Mouse (Mus musculus) heart, postnatal 14 days (tissue): ENCODE data around the gene Shank2. TPM values are rescaled to one million over a fixed set of nuclear protein-coding genes. Genes with fewer than 3 reads are reported as not detected.

Source experiments
- DNase-seq, 2 experiments: peaks; one replicate each; pipeline ENCODE4 v3.0.0; 2021 to 2022
- intact Hi-C: fragments of 180-260 bp; cut with DNase I; formaldehyde crosslinking; loops from one replicate; pipeline ENCODE4 v1.15.1; 2025
- total RNA-seq, 2 experiments: library from RNA; stranded (reverse); gene quantifications; 2 replicates each; pipeline ENCODE4 v1.2.3; 2021

Shank2 gene
- total RNA-seq, 2 experiments from 2014 or later, result 0.44 to 0.65 TPM

DNA sequence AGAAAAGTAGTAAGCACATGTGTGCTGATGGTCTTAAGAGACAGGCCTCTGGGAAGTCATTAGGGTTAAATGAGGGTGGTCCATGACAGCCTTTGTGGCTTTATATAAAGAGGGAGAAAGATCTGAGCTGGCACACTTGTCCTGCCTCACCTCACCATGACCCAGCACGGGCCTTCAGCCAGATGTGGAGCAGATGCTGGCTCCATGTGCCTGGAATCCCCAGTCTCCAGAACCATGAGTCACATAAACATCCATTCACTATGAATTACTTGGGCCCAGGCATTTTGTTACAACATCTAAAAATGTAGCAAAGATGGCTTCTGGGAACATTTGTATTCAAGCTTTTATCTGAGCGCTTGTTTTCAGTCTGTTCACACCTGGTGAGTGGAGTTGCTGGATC, 297.6 kb downstream of the Shank2 start:
- no peak for DNase-seq
- intact Hi-C loops, result no loop called here

DNA sequence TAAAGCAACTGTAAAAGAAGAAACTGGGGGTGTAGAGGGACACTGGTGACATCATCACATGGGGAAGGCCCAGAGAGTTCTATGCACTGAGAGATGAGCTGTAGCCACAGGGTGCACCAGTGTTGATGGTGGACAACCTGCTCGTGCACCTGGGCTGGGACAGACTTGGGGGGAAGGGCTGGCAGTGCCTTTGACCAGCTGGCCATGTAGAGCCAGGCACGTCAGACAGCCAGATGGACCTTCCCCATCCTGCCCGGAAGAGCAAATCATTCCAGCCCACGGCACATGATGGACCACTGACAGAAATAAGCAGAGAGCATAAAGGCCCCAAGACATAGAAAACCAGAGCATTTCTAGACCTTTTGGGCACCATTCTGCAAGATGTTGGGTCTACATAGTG, 299.9 kb downstream of the Shank2 start:
- no peak for DNase-seq
- intact Hi-C loops, result no loop called here

DNA sequence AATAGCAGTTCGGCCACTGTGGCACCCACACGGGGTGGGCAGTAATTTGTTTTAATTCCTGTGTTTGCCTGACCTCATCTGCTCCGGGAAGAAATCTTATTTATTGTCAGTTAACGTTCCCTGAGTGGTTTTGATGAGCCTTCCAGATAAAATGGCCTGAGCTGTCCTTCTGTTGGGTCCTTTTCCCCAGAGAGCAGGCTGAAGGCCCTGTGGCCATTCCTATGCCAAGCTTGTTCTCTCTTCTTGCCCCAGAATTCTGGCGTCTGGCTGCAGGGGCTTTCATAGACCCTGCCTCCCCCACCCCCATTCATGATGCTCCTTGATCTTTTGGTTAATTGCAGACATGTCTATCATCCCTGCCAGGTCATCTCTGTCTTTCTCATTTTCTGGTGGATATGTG, 300.8 kb downstream of the Shank2 start:
- intact Hi-C loops, result no loop called here
- DNase-seq, result no peak

DNA sequence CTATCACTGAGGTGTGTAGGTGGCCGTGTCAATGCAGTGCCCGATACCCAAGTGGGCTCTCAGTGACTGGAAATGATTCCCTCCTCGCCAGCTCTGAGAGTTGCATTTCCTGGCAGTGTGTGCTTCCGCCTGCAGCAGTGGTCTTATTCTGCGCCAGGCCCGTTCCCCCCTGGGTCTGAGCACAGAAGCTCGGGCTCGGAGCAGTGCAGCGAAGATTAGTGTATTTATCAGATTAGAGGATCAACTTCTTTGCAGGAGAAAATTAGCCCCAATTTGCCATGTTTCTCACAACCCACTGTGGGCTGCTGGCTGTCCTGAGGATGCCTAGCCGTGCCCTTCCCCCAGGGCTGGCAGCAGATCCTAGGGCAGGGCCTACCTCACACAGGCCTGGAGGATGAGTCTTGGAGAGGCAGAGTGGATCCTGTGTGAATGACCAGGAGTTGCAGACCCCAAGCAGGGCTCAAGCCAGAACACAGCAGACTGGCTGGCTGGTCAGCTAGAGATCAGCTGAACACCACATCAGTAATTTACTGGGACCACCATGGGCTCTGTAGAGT, 306.2 kb downstream of the Shank2 start:
- no peak for DNase-seq
- intact Hi-C loops, result no loop called here

DNA sequence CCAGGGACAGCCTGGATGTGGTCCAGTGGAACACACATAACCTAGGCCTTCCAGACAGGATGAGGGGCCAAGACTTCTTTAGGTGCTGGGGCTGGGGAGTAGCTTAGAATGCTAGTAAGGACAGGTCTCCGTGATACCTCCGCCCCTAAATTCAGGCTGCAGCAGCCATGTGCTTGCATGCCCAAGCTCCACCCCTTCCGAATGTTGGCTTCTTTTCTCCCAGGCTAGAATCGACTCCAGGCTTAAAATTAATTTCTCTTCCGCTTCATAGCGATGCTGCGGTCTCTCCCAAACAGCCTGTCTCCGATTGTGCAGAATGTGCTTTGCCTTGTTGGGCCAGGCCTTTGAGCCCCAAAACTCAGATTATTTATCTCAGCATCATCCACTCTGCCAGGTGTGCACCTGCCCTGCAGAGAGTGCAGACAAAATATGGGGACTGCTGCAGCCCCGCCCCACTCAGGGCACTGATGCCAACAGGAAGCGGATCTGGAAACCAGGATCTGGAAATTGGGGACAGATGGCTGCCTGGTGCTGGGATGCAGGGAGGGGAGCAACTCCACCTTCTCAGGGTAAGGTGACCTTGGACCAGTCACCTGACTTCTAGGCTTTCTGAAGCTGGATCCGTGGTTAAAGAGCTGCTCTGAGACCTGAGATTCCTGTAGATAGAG, 312.8 kb downstream of the Shank2 start:
- intact Hi-C loops, result no loop called here
- DNase-seq, result no peak

DNA sequence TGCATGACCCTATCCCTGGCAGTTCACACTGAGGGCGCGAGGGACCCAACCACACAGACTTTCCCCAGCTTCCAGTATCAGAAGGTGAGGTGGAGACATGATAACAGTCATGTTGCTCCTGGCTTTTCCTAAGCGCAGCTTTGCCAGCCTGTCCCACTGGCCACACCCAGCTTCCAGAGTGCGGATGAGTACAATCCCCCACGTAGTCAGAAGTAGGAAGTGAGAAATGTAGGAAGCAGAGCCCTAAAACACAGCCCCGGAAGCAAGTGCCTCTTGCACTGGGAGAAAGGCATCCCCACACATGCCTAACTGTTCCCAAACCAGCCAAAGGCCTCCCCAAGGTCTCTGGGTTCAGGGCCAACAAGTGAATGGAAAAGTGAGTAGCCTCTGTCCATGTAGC, 314.5 kb downstream of the Shank2 start:
- intact Hi-C loops, result no loop called here
- DNase-seq, result no peak

DNA sequence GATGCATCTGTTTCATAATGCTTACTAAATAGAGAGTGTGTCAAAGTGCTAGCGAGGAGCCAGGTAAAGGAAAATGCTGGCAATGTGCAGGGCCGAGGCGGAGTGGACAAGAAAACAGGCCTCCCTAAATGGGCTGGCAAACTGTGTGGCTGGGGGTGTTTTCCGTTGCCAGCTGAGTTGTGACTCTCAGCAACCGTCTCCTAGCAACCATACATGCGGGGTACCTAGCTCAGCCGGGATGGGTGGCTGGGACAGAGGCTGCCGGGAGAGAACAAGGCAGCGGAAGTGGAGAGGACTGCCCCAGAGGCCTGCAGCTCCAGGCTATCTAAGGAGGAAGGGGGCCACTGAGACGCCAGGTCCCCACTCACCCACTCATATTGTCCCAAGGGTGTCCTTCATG, 315.1 kb downstream of the Shank2 start:
- intact Hi-C loops, result no loop called here
- no peak for DNase-seq

DNA sequence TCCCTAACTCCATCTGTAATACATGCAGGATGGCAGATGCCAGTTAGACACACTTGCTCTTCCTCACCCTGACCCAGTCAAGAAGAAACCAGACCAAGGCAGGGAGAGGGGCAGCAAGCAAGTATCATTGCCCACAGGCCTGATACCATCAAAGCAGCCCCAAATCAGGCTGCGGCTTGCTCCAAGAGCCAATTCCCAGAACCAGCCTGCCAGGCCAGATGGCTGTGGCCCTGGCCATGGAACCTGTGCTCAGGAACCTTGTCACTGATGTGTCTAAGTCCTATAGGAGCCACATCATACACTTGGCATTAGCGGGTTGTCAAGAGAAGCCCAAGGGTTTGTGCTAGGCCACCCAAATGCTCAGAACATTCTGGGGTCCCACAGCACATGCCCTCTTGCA, 322.3 kb downstream of the Shank2 start:
- intact Hi-C loops, result no loop called here
- no peak for DNase-seq

DNA sequence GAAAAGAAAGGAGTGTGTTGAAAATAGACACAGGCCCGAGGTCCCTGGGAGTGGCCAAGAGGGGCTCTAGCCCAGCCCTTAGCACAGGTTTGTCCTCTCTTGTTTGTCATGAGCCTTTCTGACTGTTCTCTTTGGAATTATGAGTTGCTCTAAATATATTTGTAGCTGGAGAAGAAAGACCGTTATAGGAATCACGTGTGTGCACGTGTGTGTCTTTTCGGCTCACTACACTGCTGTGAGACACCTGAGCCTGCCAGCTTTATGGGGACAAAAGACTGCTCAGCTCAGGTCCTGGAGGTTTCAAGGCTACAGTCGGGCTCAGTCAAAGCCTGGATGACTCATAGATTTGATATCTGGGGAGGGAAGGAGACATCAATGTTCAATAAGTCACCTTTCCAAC, 323.1 kb downstream of the Shank2 start:
- intact Hi-C loops, result no loop called here
- no peak for DNase-seq

DNA sequence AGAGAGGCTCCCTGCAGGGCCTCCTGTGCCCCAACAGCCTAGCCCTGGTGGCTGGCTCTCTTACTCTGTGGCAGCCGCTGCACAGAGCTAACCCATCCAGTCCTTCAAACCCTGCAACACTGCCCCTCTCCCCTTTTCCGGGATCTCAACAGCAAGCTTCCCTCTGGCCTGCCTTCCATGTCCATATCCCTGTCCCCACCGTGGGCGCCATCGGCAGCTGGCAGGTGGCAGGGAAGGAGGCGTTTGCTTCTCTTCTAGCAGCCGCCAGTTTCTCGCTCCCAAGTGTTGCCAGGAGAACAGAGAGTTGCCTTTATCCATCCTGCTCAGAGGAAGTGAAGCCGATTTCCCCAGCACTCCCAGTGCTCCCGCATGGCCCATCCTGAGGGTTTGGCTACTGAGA, 323.9 kb downstream of the Shank2 start:
- intact Hi-C loops, result no loop called here
- DNase-seq, result no peak

DNA sequence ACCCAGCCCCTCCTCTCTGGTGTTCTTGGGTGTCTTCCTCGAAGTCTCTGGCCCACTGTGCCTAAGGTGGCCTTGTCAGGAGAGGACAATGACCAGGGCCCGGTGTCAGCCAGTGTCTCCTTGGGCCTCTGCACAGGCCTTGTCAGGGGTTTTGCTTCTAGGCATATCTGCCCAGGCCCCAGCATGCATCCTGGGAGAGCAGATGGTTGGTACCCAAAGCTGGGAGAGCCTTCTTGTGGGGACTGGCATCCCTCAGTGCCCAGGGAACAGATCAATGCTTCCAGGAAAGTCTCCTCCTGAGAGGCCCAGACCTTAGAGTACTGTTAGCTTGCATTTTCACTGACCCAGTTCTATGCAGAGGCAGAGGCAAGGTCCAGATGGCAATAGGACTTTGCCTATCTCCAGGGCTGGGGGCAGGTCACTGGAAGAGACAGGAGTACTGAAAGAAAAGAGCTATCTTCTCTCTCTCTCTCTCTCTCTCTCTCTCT, 327.7 kb downstream of the Shank2 start:
- no peak for DNase-seq
- intact Hi-C loops, result no loop called here

DNA sequence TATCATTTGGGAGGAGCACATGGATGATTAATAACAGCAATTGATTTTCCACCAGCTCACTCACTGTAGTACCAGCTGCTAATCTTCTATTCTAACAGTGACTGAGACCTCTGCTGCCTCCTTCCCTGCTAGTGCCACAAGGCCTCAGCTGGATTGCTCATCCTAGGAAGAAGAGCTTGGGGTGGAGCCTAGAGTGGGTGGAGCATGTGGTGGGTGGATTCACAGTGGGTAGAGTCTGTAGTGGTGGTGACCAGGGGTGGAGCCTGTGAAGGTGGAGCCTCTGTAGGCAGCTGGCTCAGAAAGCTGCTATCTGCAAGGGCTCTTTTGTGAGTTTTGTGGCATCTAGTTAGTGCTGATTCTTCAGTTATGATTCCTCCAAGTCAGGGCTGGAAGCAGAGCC, 334.9 kb downstream of the Shank2 start:
- no peak for DNase-seq
- intact Hi-C loops, result no loop called here

DNA sequence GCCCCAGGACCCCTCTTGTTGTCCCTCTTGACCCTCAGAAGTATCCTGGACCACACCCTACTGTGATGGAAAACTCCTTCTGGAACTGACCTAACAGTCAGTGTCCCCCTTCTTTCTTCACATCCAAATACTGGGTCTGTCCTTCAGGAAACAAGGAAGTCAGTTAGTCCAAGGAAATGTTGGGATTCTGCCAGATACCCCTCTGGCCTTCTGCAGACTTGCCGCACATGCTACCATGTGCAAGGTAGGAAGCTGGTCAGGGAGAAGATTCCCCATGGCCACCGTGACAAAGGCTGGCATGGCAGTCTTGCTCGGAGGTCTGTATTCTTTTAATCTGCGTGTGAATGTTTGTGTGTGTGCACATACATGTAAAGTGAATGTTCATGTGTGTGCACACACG, 337.0 kb downstream of the Shank2 start:
- intact Hi-C loops, result no loop called here

DNA sequence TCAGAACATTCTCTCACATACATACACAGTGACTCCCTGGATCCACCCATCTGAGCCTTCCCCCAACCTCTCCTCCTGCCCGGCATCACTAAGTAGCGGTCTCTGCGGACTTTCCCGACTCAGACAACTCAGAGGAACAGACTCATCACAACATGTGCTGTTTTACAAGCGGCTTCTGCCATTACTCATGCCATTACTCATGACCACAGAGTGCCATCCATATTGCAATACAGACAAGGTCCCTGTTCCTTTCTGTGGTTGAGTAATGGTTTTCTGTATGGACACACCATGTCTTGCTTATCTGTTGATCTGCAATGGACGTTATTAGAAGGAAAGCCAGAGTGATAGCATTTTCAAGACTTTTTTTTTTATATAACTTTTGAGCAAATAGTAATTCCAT, 338.6 kb downstream of the Shank2 start:
- intact Hi-C loops, result no loop called here
- DNase-seq, result no peak

More for the DNA sequence above, 337.0 kb downstream of the Shank2 start:
- no peak for DNase-seq

DNA sequence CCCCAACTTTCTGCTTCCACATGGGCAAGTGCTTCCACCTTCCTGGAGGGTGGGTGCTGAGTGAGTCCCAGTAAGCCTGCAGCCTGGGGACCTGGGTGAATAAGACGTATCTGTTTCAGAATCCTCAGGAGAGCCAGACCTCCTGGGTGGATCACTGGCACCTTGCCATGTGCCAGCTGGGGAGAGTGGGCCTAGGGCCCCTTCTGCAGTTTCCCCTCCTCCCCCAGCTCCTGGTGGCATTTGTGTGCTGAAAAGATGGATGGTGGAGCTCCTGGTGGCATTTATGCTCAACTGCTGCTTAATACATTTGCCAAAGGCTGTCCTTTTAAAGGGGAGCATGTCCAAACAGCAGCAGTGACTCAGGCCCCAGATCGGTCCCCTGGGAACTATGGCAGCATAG, 364.4 kb downstream of the Shank2 start:
- no peak for DNase-seq
- intact Hi-C loops, result no loop called here

DNA sequence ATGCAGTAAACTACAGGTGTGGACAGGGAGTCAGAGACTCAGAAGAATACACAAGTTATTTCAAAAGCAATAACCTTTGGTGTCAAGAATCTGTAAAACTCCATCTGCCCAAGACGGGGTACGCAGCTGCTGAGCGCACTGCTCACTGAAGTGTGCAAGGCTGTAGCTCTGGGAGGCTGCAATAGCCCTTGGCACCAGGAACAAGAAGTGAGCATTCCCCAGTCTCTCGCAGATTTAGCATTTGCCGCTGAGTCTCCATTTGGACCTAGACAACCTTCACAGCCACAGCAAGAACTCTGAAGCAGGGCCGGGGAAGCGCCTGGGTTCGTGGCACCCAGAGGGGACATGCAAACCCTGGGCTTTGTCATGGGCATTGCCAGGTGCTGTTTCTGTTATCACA, 371.3 kb downstream of the Shank2 start:
- intact Hi-C loops, result no loop called here
- no peak for DNase-seq

DNA sequence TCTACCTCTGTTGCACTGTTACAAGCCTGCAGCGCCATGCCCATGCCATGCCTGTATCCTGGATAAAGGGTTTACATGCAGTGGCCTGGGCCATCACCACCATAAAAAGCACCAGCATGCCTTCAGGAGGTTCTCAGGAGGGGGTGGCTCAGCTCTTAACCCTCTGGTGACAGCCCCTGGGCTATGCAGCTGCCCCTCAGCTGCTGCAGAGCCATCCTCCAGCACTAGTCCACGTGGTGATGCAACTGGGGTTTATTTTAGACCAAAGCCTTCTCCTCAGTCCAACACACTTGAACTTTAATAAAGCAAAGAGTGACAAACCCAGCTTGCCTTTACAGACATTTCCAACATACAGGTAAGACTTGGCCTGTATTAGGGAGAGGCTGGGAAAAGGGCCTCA, 373.8 kb downstream of the Shank2 start:
- intact Hi-C loops, result no loop called here
- no peak for DNase-seq

DNA sequence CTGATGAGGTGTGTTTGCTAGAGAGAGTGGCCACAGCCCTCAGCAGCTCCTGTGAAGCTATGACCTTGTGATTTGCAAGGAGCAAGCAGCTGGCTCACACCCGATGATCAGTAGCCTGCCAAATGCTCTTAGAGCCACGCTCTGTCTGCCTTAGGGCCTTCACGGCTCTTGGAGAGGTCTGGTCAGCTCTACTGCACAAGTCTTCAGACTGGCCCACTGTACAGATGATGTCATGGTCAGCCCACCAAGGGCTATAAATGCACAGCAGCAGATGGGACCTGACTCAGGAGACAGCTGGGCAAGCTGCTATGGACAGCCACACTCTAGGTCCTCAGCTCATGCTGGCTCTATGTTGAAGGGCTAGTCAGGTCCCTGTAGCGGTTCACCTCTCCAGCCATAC, 376.5 kb downstream of the Shank2 start:
- DNase-seq, result no peak
- intact Hi-C loops, result no loop called here

DNA sequence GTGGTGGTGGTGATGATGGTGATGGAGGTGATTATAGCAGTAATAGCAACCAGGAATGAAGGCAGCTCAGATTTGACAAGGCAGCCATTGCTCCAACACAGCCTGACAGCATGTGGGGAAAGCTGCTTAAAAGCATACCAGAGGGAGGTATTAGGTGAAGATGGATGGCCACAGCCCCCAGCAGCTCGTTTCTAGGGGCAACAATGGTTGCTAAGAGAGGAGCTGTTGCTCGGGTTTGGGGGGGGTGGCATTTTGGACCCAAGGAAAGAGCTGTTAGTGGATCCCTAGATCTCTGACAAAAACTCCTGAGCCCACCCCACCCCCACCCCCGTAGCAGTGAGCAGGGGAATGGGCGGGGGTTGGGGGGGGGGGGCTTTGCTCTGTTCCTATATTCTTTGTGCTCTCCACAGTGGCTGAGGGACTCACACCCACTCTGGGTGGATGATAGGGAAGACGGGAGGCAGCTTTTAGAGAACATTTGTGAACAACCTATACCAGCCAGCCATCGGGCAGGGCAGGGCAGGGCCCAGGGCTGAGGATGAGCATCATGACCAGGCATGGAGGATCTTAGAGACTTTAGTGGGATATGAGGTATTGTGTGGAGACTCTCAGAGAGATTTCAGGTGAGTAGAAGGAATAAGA, 377.6 kb downstream of the Shank2 start:
- intact Hi-C loops, result no loop called here
- no peak for DNase-seq

DNA sequence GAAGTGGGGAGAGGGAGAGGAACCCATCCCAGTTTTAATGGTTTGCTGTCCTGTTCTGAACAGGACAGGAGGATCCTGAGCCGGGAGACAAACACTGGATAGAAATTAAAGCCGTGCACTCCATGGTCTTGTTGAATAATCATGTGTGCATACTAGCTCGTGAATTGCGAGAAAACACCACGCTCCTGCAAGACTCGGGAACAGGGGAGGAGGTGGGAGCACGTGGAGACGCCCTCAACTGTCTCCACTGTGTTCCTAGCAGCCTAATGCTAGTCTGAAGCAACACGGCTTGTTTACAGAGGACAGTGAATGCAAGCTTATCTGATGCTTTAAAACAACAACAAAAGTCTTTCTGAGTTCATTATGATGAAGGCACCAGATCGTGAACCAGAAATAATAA, 379.9 kb downstream of the Shank2 start:
- no peak for DNase-seq
- intact Hi-C loops, result no loop called here

DNA sequence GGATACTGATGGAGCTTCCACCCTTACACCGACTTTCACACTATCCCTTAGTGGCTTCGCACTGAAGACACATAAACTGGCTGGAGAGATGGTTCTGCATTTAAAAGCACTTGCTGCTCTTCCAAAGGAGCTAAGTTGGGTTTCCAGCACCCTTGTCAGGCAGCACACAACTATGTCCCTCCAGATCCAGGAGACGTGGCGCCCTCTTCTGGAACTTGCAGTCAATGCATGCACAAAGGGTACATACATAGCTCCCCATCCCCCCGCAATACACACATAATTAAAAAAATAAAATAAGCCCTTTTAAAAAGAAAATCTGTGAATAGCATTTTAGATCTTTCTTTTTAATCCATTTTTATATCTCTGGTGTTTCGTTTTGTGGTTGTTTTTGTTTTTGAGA, 385.8 kb downstream of the Shank2 start:
- intact Hi-C loops, result no loop called here
- no peak for DNase-seq

DNA sequence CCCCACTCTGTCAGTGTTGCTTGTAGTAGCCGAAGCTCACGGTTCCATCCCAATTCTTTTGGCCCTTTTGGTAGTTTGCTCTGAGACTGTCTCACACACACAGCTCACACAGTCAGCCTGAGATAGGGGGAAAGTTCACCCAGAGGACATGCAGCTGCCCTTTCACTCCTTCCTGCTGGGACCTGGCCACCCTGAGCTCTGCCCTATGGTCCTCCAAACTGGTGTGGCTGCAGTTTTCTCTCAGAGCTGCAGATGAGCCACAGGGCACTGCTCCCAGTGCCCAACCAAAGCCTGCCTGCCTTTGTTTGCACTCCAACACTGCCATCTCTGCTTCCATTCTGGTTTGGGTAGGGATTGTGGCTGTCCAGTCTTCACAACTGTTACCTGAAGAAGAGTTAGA, 388.0 kb downstream of the Shank2 start:
- intact Hi-C loops, result no loop called here
- DNase-seq, result no peak
